Mouse (Mus musculus): ENCODE measurements around the gene Prune1. TPM values are rescaled to one million over a fixed set of nuclear protein-coding genes. Genes with fewer than 3 reads are reported as not detected.

Prune1 gene
- polyA plus RNA-seq, 1 experiment from 2014 or later: 29.8 TPM

GRCm38 (mm10) chr3:95291041-95291440, 9.2 kb upstream of the Prune1 start:
- Histone ChIP-seq H3K9ac (ENCODE audit: low read length) (no peak overlapping the region), H3K36me3 (ENCODE audit: control insufficient read depth, insufficient read depth, low read length) (peaks cover 80% of the 10 kb centered on the region), H3K9me3 (ENCODE audit: control insufficient read depth, low read length) (no peaks in the 10 kb centered on the region), H3K4me1 (ENCODE audit: control insufficient read depth in 2 of 2, insufficient read depth in 2 of 2, low read length in 2 of 2) (peaks cover 3% of the 10 kb centered on the region in 2 experiments; a peak in 1 of 4 replicates), H3K4me3 (ENCODE audit: control insufficient read depth in 1 of 2, insufficient read depth in 1 of 2, low read depth in 1 of 2, low read length in 2 of 2) (no peak overlapping the region), H3K27ac (replicated peaks in 1 of 2; ENCODE audit: control insufficient read depth in 1 of 2, insufficient read depth in 1 of 2, low read depth in 2 of 2, low read length in 2 of 2) (no peak overlapping the region), H3K4me2 (ENCODE audit: low read length) (no peak overlapping the region), H3K27me3 (ENCODE audit: control insufficient read depth, insufficient read depth, low read length) (no peaks in the 10 kb centered on the region)
- ATAC-seq (ENCODE audit: insufficient number of reproducible peaks, insufficient read depth, low FRiP score, low read depth): no peak
- 80% methylated on average over 4 of the region's 4 CpGs for WGBS

GRCm38 (mm10) chr3:95290156-95290555, 8.3 kb upstream of the Prune1 start:
- no peaks in the 10 kb centered on the region for H3K9me3 ChIP-seq (ENCODE audit: control insufficient read depth, low read length)
- H3K27ac ChIP-seq (replicated peaks in 1 of 2; ENCODE audit: control insufficient read depth in 1 of 2, insufficient read depth in 1 of 2, low read depth in 2 of 2, low read length in 2 of 2): no peak overlapping the region
- H3K4me1 ChIP-seq (ENCODE audit: control insufficient read depth in 2 of 2, insufficient read depth in 2 of 2, low read length in 2 of 2): no peaks in the 10 kb centered on the region
- H3K9ac ChIP-seq (ENCODE audit: low read length): no peak overlapping the region
- no peak for ATAC-seq (ENCODE audit: insufficient number of reproducible peaks, insufficient read depth, low FRiP score, low read depth)
- no peaks in the 10 kb centered on the region for H3K27me3 ChIP-seq (ENCODE audit: control insufficient read depth, insufficient read depth, low read length)
- H3K36me3 ChIP-seq (ENCODE audit: control insufficient read depth, insufficient read depth, low read length): peaks cover 74% of the 10 kb centered on the region
- WGBS: 74% methylated on average over 6 of the region's 6 CpGs
- H3K4me2 ChIP-seq (ENCODE audit: low read length): no peak overlapping the region
- no peak overlapping the region for H3K4me3 ChIP-seq (ENCODE audit: control insufficient read depth in 1 of 2, insufficient read depth in 1 of 2, low read depth in 1 of 2, low read length in 2 of 2)

GRCm38 (mm10) chr3:95289419-95289818, 7.5 kb upstream of the Prune1 start:
- whole genome bisulfite sequencing: 86% methylated on average over 4 of the region's 4 CpGs
- Histone ChIP-seq H3K4me3 (ENCODE audit: control insufficient read depth in 1 of 2, insufficient read depth in 1 of 2, low read depth in 1 of 2, low read length in 2 of 2) (no peak overlapping the region), H3K36me3 (ENCODE audit: control insufficient read depth, insufficient read depth, low read length) (peaks cover 67% of the 10 kb centered on the region), H3K4me1 (ENCODE audit: control insufficient read depth in 2 of 2, insufficient read depth in 2 of 2, low read length in 2 of 2) (peaks cover 0 to 3% of the 10 kb centered on the region in 2 experiments; a peak in 1 of 4 replicates), H3K4me2 (ENCODE audit: low read length) (no peak overlapping the region), H3K9me3 (ENCODE audit: control insufficient read depth, low read length) (no peaks in the 10 kb centered on the region), H3K27me3 (ENCODE audit: control insufficient read depth, insufficient read depth, low read length) (no peaks in the 10 kb centered on the region), H3K27ac (replicated peaks in 1 of 2; ENCODE audit: control insufficient read depth in 1 of 2, insufficient read depth in 1 of 2, low read depth in 2 of 2, low read length in 2 of 2) (no peak overlapping the region), H3K9ac (ENCODE audit: low read length) (no peak overlapping the region)
- ATAC-seq (ENCODE audit: insufficient number of reproducible peaks, insufficient read depth, low FRiP score, low read depth): no peak

- Histone ChIP-seq H3K27me3 (ENCODE audit: control insufficient read depth, insufficient read depth, low read length) (no peaks in the 10 kb centered on the region), H3K9me3 (ENCODE audit: control insufficient read depth, low read length) (no peaks in the 10 kb centered on the region), H3K27ac (replicated peaks in 1 of 2; ENCODE audit: control insufficient read depth in 1 of 2, insufficient read depth in 1 of 2, low read depth in 2 of 2, low read length in 2 of 2) (no peak overlapping the region), H3K4me2 (ENCODE audit: low read length) (no peak overlapping the region), H3K36me3 (ENCODE audit: control insufficient read depth, insufficient read depth, low read length) (peaks cover 48% of the 10 kb centered on the region), H3K9ac (ENCODE audit: low read length) (no peak overlapping the region), H3K4me1 (ENCODE audit: control insufficient read depth in 2 of 2, insufficient read depth in 2 of 2, low read length in 2 of 2) (peaks cover 3 to 12% of the 10 kb centered on the region in 2 experiments), H3K4me3 (ENCODE audit: control insufficient read depth in 1 of 2, insufficient read depth in 1 of 2, low read depth in 1 of 2, low read length in 2 of 2) (no peak overlapping the region)
- whole genome bisulfite sequencing: 70% methylated on average over 3 of the region's 3 CpGs
- ATAC-seq (ENCODE audit: insufficient number of reproducible peaks, insufficient read depth, low FRiP score, low read depth): no peak
Observed at GRCm38 (mm10) chr3:95287541-95287940, 5.7 kb upstream of the Prune1 start.

GRCm38 (mm10) chr3:95286510-95286909, 4.6 kb upstream of the Prune1 start:
- H3K9me3 ChIP-seq (ENCODE audit: control insufficient read depth, low read length): no peaks in the 10 kb centered on the region
- no peak overlapping the region for H3K4me3 ChIP-seq (ENCODE audit: control insufficient read depth in 1 of 2, insufficient read depth in 1 of 2, low read depth in 1 of 2, low read length in 2 of 2)
- H3K36me3 ChIP-seq (ENCODE audit: control insufficient read depth, insufficient read depth, low read length): peaks cover 38% of the 10 kb centered on the region
- no peak overlapping the region for H3K9ac ChIP-seq (ENCODE audit: low read length)
- peaks cover 3 to 12% of the 10 kb centered on the region in 2 experiments for H3K4me1 ChIP-seq (ENCODE audit: control insufficient read depth in 2 of 2, insufficient read depth in 2 of 2, low read length in 2 of 2)
- no peak overlapping the region for H3K4me2 ChIP-seq (ENCODE audit: low read length)
- ATAC-seq (ENCODE audit: insufficient number of reproducible peaks, insufficient read depth, low FRiP score, low read depth): no peak
- no peaks in the 10 kb centered on the region for H3K27me3 ChIP-seq (ENCODE audit: control insufficient read depth, insufficient read depth, low read length)
- 71% methylated on average over 7 of the region's 7 CpGs for WGBS
- H3K27ac ChIP-seq (replicated peaks in 1 of 2; ENCODE audit: control insufficient read depth in 1 of 2, insufficient read depth in 1 of 2, low read depth in 2 of 2, low read length in 2 of 2): no peak overlapping the region

GRCm38 (mm10) chr3:95286011-95286410, 4.1 kb upstream of the Prune1 start:
- 62% methylated on average over 5 of the region's 5 CpGs for WGBS

GRCm38 (mm10) chr3:95285390-95285789, 3.5 kb upstream of the Prune1 start:
- 94% methylated on average over 5 of the region's 5 CpGs for WGBS
- Histone ChIP-seq H3K27ac (replicated peaks in 1 of 2; ENCODE audit: control insufficient read depth in 1 of 2, insufficient read depth in 1 of 2, low read depth in 2 of 2, low read length in 2 of 2) (no peak overlapping the region), H3K4me3 (ENCODE audit: control insufficient read depth in 1 of 2, insufficient read depth in 1 of 2, low read depth in 1 of 2, low read length in 2 of 2) (no peak overlapping the region), H3K4me1 (ENCODE audit: control insufficient read depth in 2 of 2, insufficient read depth in 2 of 2, low read length in 2 of 2) (peaks cover 3 to 16% of the 10 kb centered on the region in 2 experiments), H3K27me3 (ENCODE audit: control insufficient read depth, insufficient read depth, low read length) (no peaks in the 10 kb centered on the region), H3K4me2 (ENCODE audit: low read length) (no peak overlapping the region), H3K9ac (ENCODE audit: low read length) (no peak overlapping the region), H3K9me3 (ENCODE audit: control insufficient read depth, low read length) (no peaks in the 10 kb centered on the region), H3K36me3 (ENCODE audit: control insufficient read depth, insufficient read depth, low read length) (peaks cover 29% of the 10 kb centered on the region)
- no peak for ATAC-seq (ENCODE audit: insufficient number of reproducible peaks, insufficient read depth, low FRiP score, low read depth)

More at GRCm38 (mm10) chr3:95286011-95286410, 4.1 kb upstream of the Prune1 start:
- no peak for ATAC-seq (ENCODE audit: insufficient number of reproducible peaks, insufficient read depth, low FRiP score, low read depth)
- Histone ChIP-seq H3K4me3 (ENCODE audit: control insufficient read depth in 1 of 2, insufficient read depth in 1 of 2, low read depth in 1 of 2, low read length in 2 of 2) (no peak overlapping the region), H3K4me1 (ENCODE audit: control insufficient read depth in 2 of 2, insufficient read depth in 2 of 2, low read length in 2 of 2) (peaks cover 3 to 12% of the 10 kb centered on the region in 2 experiments), H3K4me2 (ENCODE audit: low read length) (no peak overlapping the region), H3K9me3 (ENCODE audit: control insufficient read depth, low read length) (no peaks in the 10 kb centered on the region), H3K9ac (ENCODE audit: low read length) (no peak overlapping the region), H3K36me3 (ENCODE audit: control insufficient read depth, insufficient read depth, low read length) (peaks cover 35% of the 10 kb centered on the region), H3K27me3 (ENCODE audit: control insufficient read depth, insufficient read depth, low read length) (no peaks in the 10 kb centered on the region), H3K27ac (replicated peaks in 1 of 2; ENCODE audit: control insufficient read depth in 1 of 2, insufficient read depth in 1 of 2, low read depth in 2 of 2, low read length in 2 of 2) (no peak overlapping the region)
